Mouse (Mus musculus): ENCODE measurements around the gene Krtap11-1.
A peak's percentile ranks its signal among the peaks of the same experiment; 100 is the strongest.

Gene Krtap11-1

GRCm38 (mm10) chr16:89571083-89571482, at the start of gene Krtap11-1:
Krtap11-1 (minus strand) TSS chr16:89571183.
- no peak for ATAC-seq (ENCODE audit: low TSS enrichment)

GRCm38 (mm10) chr16:89618190-89618589, 47.2 kb upstream of the Krtap11-1 start:
- no peak for ATAC-seq (ENCODE audit: low TSS enrichment)

GRCm38 (mm10) chr16:89617251-89617650, 46.3 kb upstream of the Krtap11-1 start:
- no peak for ATAC-seq (ENCODE audit: low TSS enrichment)

- ATAC-seq (ENCODE audit: low TSS enrichment), result no peak
These were observed 42.7 kb upstream of the Krtap11-1 start for GRCm38 (mm10) chr16:89613726-89614125.

GRCm38 (mm10) chr16:89608791-89609185, 37.8 kb upstream of the Krtap11-1 start:
- peak; percentile 16; the same call in 1 of the 2 replicates for ATAC-seq (ENCODE audit: low TSS enrichment)

- peak; percentile 50; the same call in 1 of the 2 replicates for ATAC-seq (ENCODE audit: low TSS enrichment)
These were observed 37.3 kb upstream of the Krtap11-1 start for GRCm38 (mm10) chr16:89608161-89608790.

GRCm38 (mm10) chr16:89606951-89607350, 36.0 kb upstream of the Krtap11-1 start:
- ATAC-seq (ENCODE audit: low TSS enrichment), result no peak

- ATAC-seq (ENCODE audit: low TSS enrichment), result peak; percentile 80
These were observed 16.2 kb upstream of the Krtap11-1 start for GRCm38 (mm10) chr16:89587209-89587608.

- no peak for ATAC-seq (ENCODE audit: low TSS enrichment)
These were observed 14.9 kb upstream of the Krtap11-1 start for GRCm38 (mm10) chr16:89585604-89586508.

- ATAC-seq (ENCODE audit: low TSS enrichment), result no peak
These were observed 10.7 kb upstream of the Krtap11-1 start for GRCm38 (mm10) chr16:89581658-89582057.

- ATAC-seq (ENCODE audit: low TSS enrichment), result peak; percentile 82
These were observed 467 bp downstream of the Krtap11-1 start for GRCm38 (mm10) chr16:89570516-89570915.

- peak; percentile 55 for ATAC-seq (ENCODE audit: low TSS enrichment)
These were observed 1.8 kb downstream of the Krtap11-1 start for GRCm38 (mm10) chr16:89569136-89569535.

GRCm38 (mm10) chr16:89568141-89568540, 2.8 kb downstream of the Krtap11-1 start:
- no peak for ATAC-seq (ENCODE audit: low TSS enrichment)

GRCm38 (mm10) chr16:89550298-89550697, 20.7 kb downstream of the Krtap11-1 start:
- peak; percentile 85 for ATAC-seq (ENCODE audit: low TSS enrichment)

GRCm38 (mm10) chr16:89538031-89538484, 32.9 kb downstream of the Krtap11-1 start:
- no peak for ATAC-seq (ENCODE audit: low TSS enrichment)

GRCm38 (mm10) chr16:89537349-89537748, 33.6 kb downstream of the Krtap11-1 start:
- ATAC-seq (ENCODE audit: low TSS enrichment), result no peak

- peak; percentile 50 for ATAC-seq (ENCODE audit: low TSS enrichment)
These were observed 40.4 kb downstream of the Krtap11-1 start for GRCm38 (mm10) chr16:89530547-89530946.

GRCm38 (mm10) chr16:89529846-89530245, 41.1 kb downstream of the Krtap11-1 start:
- ATAC-seq (ENCODE audit: low TSS enrichment), result no peak

GRCm38 (mm10) chr16:89528380-89528779, 42.6 kb downstream of the Krtap11-1 start:
- peak; percentile 69; the same call in 1 of the 2 replicates for ATAC-seq (ENCODE audit: low TSS enrichment)

GRCm38 (mm10) chr16:89520996-89521395, 50.0 kb downstream of the Krtap11-1 start:
- ATAC-seq (ENCODE audit: low TSS enrichment), result no peak

GRCm38 (mm10) chr16:89520555-89520954, 50.4 kb downstream of the Krtap11-1 start:
- peak; percentile 73 for ATAC-seq (ENCODE audit: low TSS enrichment)
